Mouse (Mus musculus) small intestine, adult 2 months (tissue): ENCODE results near the gene Ets2. TPM values are rescaled to one million over a fixed set of nuclear protein-coding genes. Genes with fewer than 3 reads are reported as not detected.

Experiments used
- H3K27ac ChIP-seq: fragments of 200-500 bp; 2 replicates; pipeline ENCODE4 v1.5.1; 2012; ENCODE audit warnings: low read depth, low read length, control low read depth, inconsistent platforms; ENCODE audit not compliant: insufficient read depth
- H3K27me3 ChIP-seq: fragments of 200-500 bp; 2 replicates; pipeline ENCODE4 v1.6.1; 2012; ENCODE audit warnings: mild to moderate bottlenecking, moderate library complexity, low read length, inconsistent platforms; ENCODE audit not compliant: control insufficient read depth, insufficient read depth
- H3K36me3 ChIP-seq: fragments of 200-500 bp; 2 replicates; pipeline ENCODE4 v1.6.1; 2012; ENCODE audit warnings: mild to moderate bottlenecking, low read length, control low read depth, inconsistent platforms; ENCODE audit not compliant: control insufficient read depth, insufficient read depth
- H3K4me1 ChIP-seq: fragments of 200-500 bp; 2 replicates; pipeline ENCODE4 v1.6.1; 2012; ENCODE audit warnings: low read length, inconsistent platforms, mixed read lengths; ENCODE audit not compliant: control insufficient read depth, insufficient read depth, insufficient read length
- H3K4me3 ChIP-seq: fragments of 200-500 bp; 2 replicates; pipeline ENCODE4 v1.5.1; 2012; ENCODE audit warnings: low read depth, mild to moderate bottlenecking, control low read depth, inconsistent platforms, low read length, moderate library complexity
- CTCF ChIP-seq: fragments of 200-500 bp; IDR thresholded peaks from 2 replicates; pipeline ENCODE4 v1.5.1; 2012; ENCODE audit warnings: low read depth, mild to moderate bottlenecking, control low read depth, inconsistent platforms, low read length, moderate library complexity, mixed read lengths; ENCODE audit not compliant: insufficient replicate concordance, insufficient read length; ENCODE audit errors: extremely low read depth
- POLR2A ChIP-seq: fragments of 200-500 bp; IDR thresholded peaks from 2 replicates; pipeline ENCODE4 v1.6.1; 2012; ENCODE audit warnings: low read depth, mild to moderate bottlenecking, control low read depth, inconsistent platforms, low read length, moderate library complexity
- WGBS: fragments of 180-500 bp; shearing (Covaris S2); methylation state at CpG from one replicate; pipeline ENCODE4 v1.1.7; 2018; 5-methylcytosine and 5-hydroxymethylcytosine counted together
- polyA plus RNA-seq: library from polyadenylated mRNA; depleted of rRNA; stranded (reverse); fragments of >200 nt; gene quantifications from 2 replicates; pipeline ENCODE4 v1.2.3, GENCODE M21; 2012

Gene Ets2
- polyA plus RNA-seq, 1 experiment, result 115 TPM

DNA sequence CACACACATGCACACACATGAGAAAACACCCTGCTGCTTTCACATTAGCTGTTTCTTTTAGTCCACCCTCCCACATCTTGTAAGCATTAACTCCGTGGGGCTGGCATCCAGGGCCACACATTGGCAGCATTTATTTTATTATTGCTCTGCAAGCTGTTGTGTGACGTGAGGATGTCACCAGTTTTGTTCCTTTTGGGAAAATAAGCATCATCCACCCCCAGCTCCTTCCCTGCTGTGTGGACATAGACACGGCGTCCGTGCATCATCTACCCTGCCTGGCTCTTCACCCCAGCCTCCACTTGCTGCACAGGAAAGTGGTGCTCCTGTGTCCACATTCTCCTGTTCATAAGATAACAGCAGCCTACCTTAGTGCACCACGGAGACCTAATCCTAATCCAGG, 27.9 kb downstream of the Ets2 start:
- Histone ChIP-seq H3K27ac (no peak overlapping the region), H3K36me3 (no peaks in the 10 kb centered on the region), H3K4me1 (peaks cover 7% of the 10 kb centered on the region; the same call in 1 of the 2 replicates), H3K27me3 (no peaks in the 10 kb centered on the region), H3K4me3 (no peak overlapping the region)
- 72% methylated on average over 6 of the region's 6 CpGs for WGBS
- TF ChIP-seq POLR2A (no peak), CTCF (no peak)

DNA sequence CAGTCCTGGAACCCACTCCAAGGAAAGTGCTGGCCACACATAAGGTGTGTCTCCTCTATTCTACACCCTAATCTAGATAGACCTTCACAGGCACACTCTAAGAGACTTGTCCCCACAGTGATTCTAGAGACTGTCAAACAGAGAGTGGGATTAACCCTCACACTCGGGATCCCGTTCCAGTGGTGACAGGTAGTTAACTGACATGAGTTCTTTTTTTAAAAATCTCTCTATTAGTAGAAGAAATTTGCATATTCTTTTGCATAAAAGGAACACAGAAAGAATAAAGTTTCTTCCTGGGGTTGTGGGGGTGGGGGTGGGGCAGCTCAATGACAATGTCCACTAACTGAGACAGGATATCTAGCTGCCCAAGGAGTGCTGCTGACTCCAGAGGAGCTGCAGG, 32.9 kb downstream of the Ets2 start:
- no peaks in the 10 kb centered on the region for H3K4me1 ChIP-seq
- WGBS, result 80% methylated on average over 2 of the region's 2 CpGs
- no peak overlapping the region for H3K4me3 ChIP-seq
- H3K36me3 ChIP-seq, result no peaks in the 10 kb centered on the region
- H3K27ac ChIP-seq, result no peak overlapping the region
- H3K27me3 ChIP-seq, result no peaks in the 10 kb centered on the region
- TF ChIP-seq POLR2A, result no peak
- TF ChIP-seq CTCF, result no peak

DNA sequence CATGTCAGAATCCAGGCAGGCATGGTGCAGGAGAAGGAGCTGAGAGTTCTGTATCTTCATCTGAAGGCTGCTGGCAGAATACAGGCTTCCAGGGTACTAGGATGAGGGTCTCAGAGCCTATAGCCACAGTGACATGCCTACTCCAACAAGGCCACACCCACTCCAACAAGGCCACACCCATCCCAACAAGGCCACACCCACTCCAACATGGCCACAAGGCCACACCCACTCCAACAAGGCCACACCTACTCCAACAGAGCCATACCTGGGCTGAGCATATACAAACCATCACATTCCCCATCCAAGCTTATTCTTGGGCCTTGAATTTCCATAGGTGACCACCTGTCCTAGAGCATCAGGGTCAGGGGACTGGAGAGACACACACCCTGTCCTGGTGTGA, 34.2 kb downstream of the Ets2 start:
- no peaks in the 10 kb centered on the region for H3K4me1 ChIP-seq
- H3K4me3 ChIP-seq, result no peak overlapping the region
- no peaks in the 10 kb centered on the region for H3K27me3 ChIP-seq
- TF ChIP-seq POLR2A (no peak), CTCF (no peak)
- H3K36me3 ChIP-seq, result no peaks in the 10 kb centered on the region
- no peak overlapping the region for H3K27ac ChIP-seq

DNA sequence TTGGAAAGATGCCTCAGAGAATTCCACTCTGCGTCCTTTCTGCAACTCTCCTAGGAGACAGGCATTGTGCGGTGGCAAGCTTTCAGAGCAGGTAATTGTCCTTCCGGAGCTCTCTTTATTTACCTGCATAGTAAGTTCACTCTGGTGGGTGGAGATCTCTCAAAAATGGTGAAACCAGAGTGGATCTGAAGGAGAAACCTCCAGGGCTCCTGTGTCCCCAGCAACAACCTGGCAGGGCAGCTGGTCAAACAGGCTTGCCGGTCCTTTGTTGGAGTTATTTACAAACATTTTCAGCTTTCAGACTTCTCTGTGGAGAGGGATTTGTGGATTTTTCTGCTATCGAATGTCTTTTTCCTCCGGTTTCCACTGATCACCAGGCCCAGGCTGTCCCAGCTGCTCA, 34.6 kb downstream of the Ets2 start:
- TF ChIP-seq POLR2A, result no peak
- WGBS, result 89% methylated on average over 6 of the region's 6 CpGs
- H3K4me3 ChIP-seq, result no peak overlapping the region
- H3K4me1 ChIP-seq, result no peaks in the 10 kb centered on the region
- H3K27ac ChIP-seq, result no peak overlapping the region
- no peaks in the 10 kb centered on the region for H3K27me3 ChIP-seq
- no peaks in the 10 kb centered on the region for H3K36me3 ChIP-seq

DNA sequence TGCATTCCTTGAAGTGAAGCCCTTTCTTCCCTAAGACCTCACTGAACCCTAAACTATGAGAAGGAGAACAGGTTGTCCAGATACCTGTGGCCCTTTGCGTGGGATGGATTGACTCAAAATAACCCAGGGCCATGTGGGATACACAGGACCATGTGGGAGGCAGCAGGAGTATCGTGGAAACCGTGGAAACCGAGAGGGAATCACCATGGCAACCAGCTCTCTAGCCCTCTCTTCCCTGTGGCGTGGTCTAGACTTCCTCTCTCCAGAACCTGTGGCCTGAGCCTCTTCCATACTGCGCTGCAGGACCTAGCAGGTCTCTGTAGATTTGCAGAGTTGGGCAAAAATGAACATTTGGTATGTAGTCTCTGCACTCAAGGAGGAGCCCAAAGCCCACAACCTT, 37.6 kb downstream of the Ets2 start:
- TF ChIP-seq CTCF (no peak), POLR2A (no peak)
- H3K27ac ChIP-seq, result no peak overlapping the region
- 92% methylated on average over 6 of the region's 6 CpGs for WGBS
- H3K27me3 ChIP-seq, result no peaks in the 10 kb centered on the region
- no peak overlapping the region for H3K4me3 ChIP-seq
- H3K36me3 ChIP-seq, result no peaks in the 10 kb centered on the region
- no peaks in the 10 kb centered on the region; the same call in 1 of the 2 replicates for H3K4me1 ChIP-seq

DNA sequence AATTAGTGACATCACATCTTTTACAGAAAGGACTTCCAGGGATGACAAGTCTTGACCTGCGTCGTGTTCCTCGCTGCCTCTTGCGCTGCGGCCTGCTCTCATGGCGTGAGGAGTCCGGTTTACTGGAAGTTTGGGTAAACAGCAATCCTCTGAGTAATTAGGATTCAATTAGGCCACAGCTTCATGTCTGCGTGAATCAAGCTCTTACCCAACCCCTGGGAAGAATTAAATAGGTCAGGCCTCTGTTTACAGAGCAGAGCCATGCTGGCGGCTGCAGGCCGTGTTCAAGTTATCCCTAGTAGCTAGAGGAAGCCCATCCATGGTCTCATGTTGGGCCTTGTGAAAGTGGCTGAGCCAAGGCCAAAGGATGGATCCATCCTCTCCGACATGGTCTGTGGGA, 39.5 kb downstream of the Ets2 start:
- no peaks in the 10 kb centered on the region for H3K27me3 ChIP-seq
- H3K36me3 ChIP-seq, result no peaks in the 10 kb centered on the region
- peak overlapping the region; percentile 75 for H3K27ac ChIP-seq
- WGBS, result 85% methylated on average over 11 of the region's 11 CpGs
- H3K4me1 ChIP-seq, result no peaks in the 10 kb centered on the region; the same call in 1 of the 2 replicates
- TF ChIP-seq CTCF (no peak), POLR2A (no peak)
- H3K4me3 ChIP-seq, result no peak overlapping the region

DNA sequence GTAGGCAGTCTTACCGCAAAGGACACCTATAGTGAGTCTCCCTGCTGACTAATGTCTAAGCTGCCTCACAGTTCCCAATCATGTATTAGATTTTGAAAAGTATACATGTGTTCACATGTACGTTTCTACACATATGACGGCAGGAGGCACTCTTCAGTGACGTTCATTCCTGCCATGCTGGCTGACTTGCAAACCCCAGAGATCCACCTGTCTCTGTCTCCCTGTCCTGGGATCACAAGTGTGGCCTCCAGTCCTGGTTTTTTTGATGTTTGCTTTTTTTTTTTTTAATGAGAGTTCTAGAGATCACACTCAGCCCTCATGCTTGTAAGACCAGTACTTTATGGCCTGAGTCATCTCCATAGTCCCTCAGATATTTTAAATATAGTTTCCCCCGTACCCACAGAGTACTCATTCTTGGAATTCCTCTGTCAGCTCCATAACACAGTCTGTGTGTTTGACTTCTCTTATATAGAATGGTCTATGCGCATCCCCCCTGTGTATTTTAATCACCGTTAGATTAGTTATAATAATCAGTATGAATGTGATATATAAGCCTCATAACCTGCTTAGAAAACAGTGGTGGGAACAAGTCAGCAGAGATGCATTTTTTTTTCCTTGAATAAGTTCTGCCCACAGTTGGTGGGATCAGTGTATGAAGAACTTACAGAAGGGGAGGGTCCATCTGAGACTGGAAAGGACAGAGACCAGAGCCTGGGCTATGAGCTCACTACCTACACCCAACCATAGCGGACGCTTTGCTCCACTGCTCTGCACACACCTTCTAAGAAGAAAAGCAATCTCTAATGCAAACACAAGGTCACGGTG, 40.3 kb downstream of the Ets2 start:
- Histone ChIP-seq H3K27me3 (no peaks in the 10 kb centered on the region), H3K27ac (peak overlapping the region; percentile 75), H3K36me3 (no peaks in the 10 kb centered on the region), H3K4me3 (no peak overlapping the region), H3K4me1 (no peaks in the 10 kb centered on the region; the same call in 1 of the 2 replicates)
- TF ChIP-seq CTCF (no peak), POLR2A (no peak)
- WGBS, result 82% methylated on average over 10 of the region's 10 CpGs
